Mouse (Mus musculus) myocyte (in vitro differentiated cells): ENCODE results near the gene Pan2. TPM values are rescaled to one million over a fixed set of nuclear protein-coding genes. Genes with fewer than 3 reads are reported as not detected.
"Not testable (repeated sequence)": the region's sequence is repeated elsewhere in the genome, so short reads cannot be mapped to it uniquely, and the experiment has no call there.

Source experiments
- H3K27me3 ChIP-seq: one replicate; pipeline ENCODE4 v1.6.1; 2011; ENCODE audit not compliant: control insufficient read depth, insufficient read depth, insufficient read length
- H3K36me3 ChIP-seq: one replicate; pipeline ENCODE4 v1.6.1; 2011; ENCODE audit not compliant: control insufficient read depth, insufficient read depth
- H3K4me2 ChIP-seq: one replicate; pipeline ENCODE4 v1.6.1; 2011; ENCODE audit warnings: low read depth, control low read depth
- H3K4me3 ChIP-seq: one replicate; pipeline ENCODE4 v1.5.1; 2011; ENCODE audit warnings: mild to moderate bottlenecking, control low read depth, moderate library complexity
- H3K79me2 ChIP-seq: one replicate; pipeline ENCODE4 v1.6.1; 2011; ENCODE audit not compliant: control insufficient read depth, insufficient read depth
- H3ac ChIP-seq: one replicate; pipeline ENCODE4 v1.6.1; 2011; ENCODE audit not compliant: control insufficient read depth, insufficient read length
- CEBPB ChIP-seq: IDR thresholded peaks from 2 replicates; pipeline ENCODE4 v1.6.1; 2011; ENCODE audit warnings: mild to moderate bottlenecking, moderate library complexity; ENCODE audit not compliant: poor library complexity, insufficient read depth, severe bottlenecking
- E2F4 ChIP-seq: IDR thresholded peaks from one replicate; pipeline ENCODE4 v1.6.1; 2011; ENCODE audit warnings: mild to moderate bottlenecking, control low read depth, moderate library complexity; ENCODE audit not compliant: insufficient read depth
- MAX ChIP-seq: IDR thresholded peaks from one replicate; pipeline ENCODE4 v1.6.1; 2011; ENCODE audit warnings: low read depth, mild to moderate bottlenecking, control low read depth
- MYOD1 ChIP-seq, 3 experiments: IDR thresholded peaks; one replicate each; pipeline ENCODE4 v1.6.1; 2011; ENCODE audit warnings: control low read depth in 2 of 3, low read depth in 2 of 3, mild to moderate bottlenecking in 2 of 3, moderate library complexity in 1 of 3; ENCODE audit not compliant: insufficient read length in 2 of 3, control insufficient read depth in 1 of 3
- MYOG ChIP-seq, 3 experiments: IDR thresholded peaks; one replicate each; pipeline ENCODE4 v1.6.1; 2011; ENCODE audit warnings: control low read depth in 2 of 3, low read depth in 2 of 3, mild to moderate bottlenecking in 2 of 3; ENCODE audit not compliant: insufficient read length in 2 of 3, control insufficient read depth in 1 of 3, insufficient read depth in 1 of 3
- POLR2A ChIP-seq: IDR thresholded peaks from one replicate; pipeline ENCODE4 v1.6.1; 2011; ENCODE audit warnings: low read depth, mild to moderate bottlenecking, control low read depth, moderate library complexity; ENCODE audit not compliant: insufficient read length
- POLR2AphosphoS2 ChIP-seq: IDR thresholded peaks from one replicate; pipeline ENCODE4 v1.6.1; 2011; ENCODE audit warnings: low read depth, control low read depth; ENCODE audit not compliant: insufficient read length
- REST ChIP-seq: IDR thresholded peaks from one replicate; pipeline ENCODE4 v1.6.1; 2011; ENCODE audit warnings: mild to moderate bottlenecking, control low read depth, moderate library complexity; ENCODE audit not compliant: insufficient read depth, insufficient read length
- SRF ChIP-seq: IDR thresholded peaks from one replicate; pipeline ENCODE4 v1.6.1; 2011; ENCODE audit warnings: low read depth; ENCODE audit not compliant: control insufficient read depth, insufficient read length
- TCF12 ChIP-seq: IDR thresholded peaks from one replicate; pipeline ENCODE4 v1.6.1; 2011; ENCODE audit warnings: mild to moderate bottlenecking, control low read depth; ENCODE audit not compliant: poor library complexity, insufficient read depth, severe bottlenecking
- TCF3 ChIP-seq: IDR thresholded peaks from one replicate; pipeline ENCODE4 v1.6.1; 2011; ENCODE audit warnings: low read depth, control low read depth; ENCODE audit not compliant: insufficient read length
- USF1 ChIP-seq: IDR thresholded peaks from one replicate; pipeline ENCODE4 v1.6.1; 2011; ENCODE audit warnings: low read depth, mild to moderate bottlenecking, control low read depth, moderate library complexity
- polyA plus RNA-seq: library from polyadenylated mRNA; unstranded; fragments of >200 nt; fragmentation: generic; extraction: Trizol; gene quantifications from one replicate; pipeline ENCODE4 v1.2.1, GENCODE M21; 2012; ENCODE audit warnings: missing spikeins

The Pan2 gene
- polyA plus RNA-seq, 1 experiment: 6.2 TPM

GRCm38 (mm10) chr10:128283604-128284579 lies 19.2 kb upstream of the Pan2 start:
- Histone ChIP-seq H3K4me3 (no peak overlapping the region), H3K36me3 (peaks cover 13% of the 10 kb centered on the region)
- TF ChIP-seq REST: no peak

GRCm38 (mm10) chr10:128290594-128290993 lies 12.5 kb upstream of the Pan2 start:
- H3K36me3 ChIP-seq, H3K4me3 ChIP-seq, H3K27me3 ChIP-seq, H3ac ChIP-seq, H3K79me2 ChIP-seq, H3K4me2 ChIP-seq: not testable (repeated sequence)

More at GRCm38 (mm10) chr10:128283604-128284579, 19.2 kb upstream of the Pan2 start:
- Histone ChIP-seq H3K79me2 (no peaks in the 10 kb centered on the region), H3ac (no peak overlapping the region), H3K27me3 (no peaks in the 10 kb centered on the region), H3K4me2 (no peak overlapping the region)

GRCm38 (mm10) chr10:128296370-128297090 lies 6.6 kb upstream of the Pan2 start:
- TF ChIP-seq TCF3 (no peak), SRF (no peak), POLR2A (no peak), MYOD1 (IDR thresholded peaks at IDR 0.05; ENCODE audit: control insufficient read depth in 1 of 3, insufficient read length in 2 of 3, low read depth in 2 of 3) (no peak), TCF12 (no peak), CEBPB (no peak), MYOG (IDR thresholded peaks at IDR 0.05; ENCODE audit: control insufficient read depth in 1 of 3, insufficient read depth in 1 of 3, insufficient read length in 2 of 3, low read depth in 2 of 3) (no peak), E2F4 (no peak), POLR2AphosphoS2 (no peak), USF1 (no peak), MAX (no peak), REST (no peak)
- Histone ChIP-seq H3ac (no peak overlapping the region), H3K36me3 (no peaks in the 10 kb centered on the region), H3K4me3 (no peak overlapping the region), H3K4me2 (no peak overlapping the region), H3K79me2 (no peaks in the 10 kb centered on the region), H3K27me3 (no peaks in the 10 kb centered on the region)

GRCm38 (mm10) chr10:128297221-128297620 lies 5.9 kb upstream of the Pan2 start:
- Histone ChIP-seq H3K27me3 (no peaks in the 10 kb centered on the region), H3K4me2 (no peak overlapping the region), H3K79me2 (no peaks in the 10 kb centered on the region), H3ac (no peak overlapping the region), H3K4me3 (no peak overlapping the region), H3K36me3 (no peaks in the 10 kb centered on the region)
- no peak for TF ChIP-seq MYOG (IDR thresholded peaks at IDR 0.05; ENCODE audit: control insufficient read depth in 1 of 3, insufficient read depth in 1 of 3, insufficient read length in 2 of 3, low read depth in 2 of 3)
- no peak for TF ChIP-seq USF1
- TF ChIP-seq TCF12: no peak
- no peak for TF ChIP-seq POLR2AphosphoS2
- TF ChIP-seq SRF: no peak
- TF ChIP-seq MAX: no peak
- TF ChIP-seq CEBPB: no peak
- TF ChIP-seq MYOD1 (IDR thresholded peaks at IDR 0.05; ENCODE audit: control insufficient read depth in 1 of 3, insufficient read length in 2 of 3, low read depth in 2 of 3): no peak
- TF ChIP-seq REST: no peak
- no peak for TF ChIP-seq TCF3
- TF ChIP-seq E2F4: no peak
- TF ChIP-seq POLR2A: no peak

- no peak overlapping the region for H3K4me2 ChIP-seq
- H3K36me3 ChIP-seq: no peaks in the 10 kb centered on the region
- H3K27me3 ChIP-seq: no peaks in the 10 kb centered on the region
- H3K4me3 ChIP-seq: no peak overlapping the region
- H3ac ChIP-seq: no peak overlapping the region
- H3K79me2 ChIP-seq: peaks cover 4% of the 10 kb centered on the region
- TF ChIP-seq MAX (no peak), POLR2A (no peak), MYOG (IDR thresholded peaks at IDR 0.05; ENCODE audit: control insufficient read depth in 1 of 3, insufficient read depth in 1 of 3, insufficient read length in 2 of 3, low read depth in 2 of 3) (no peak), TCF12 (no peak)
Measured at GRCm38 (mm10) chr10:128297622-128298021, 5.5 kb upstream of the Pan2 start.
